Mouse (Mus musculus) olfactory bulb, adult 2 months (tissue): ENCODE measurements around the gene Pde4b. TPM values are rescaled to one million over a fixed set of nuclear protein-coding genes. Genes with fewer than 3 reads are reported as not detected.
A peak's percentile ranks its signal among the peaks of the same experiment; 100 is the strongest.

Experiments
- H3K27ac ChIP-seq: fragments of 200-500 bp; 2 replicates; pipeline ENCODE4 v1.5.1; 2012; ENCODE audit warnings: low read depth, low read length; ENCODE audit not compliant: insufficient read depth
- H3K4me1 ChIP-seq: fragments of 200-500 bp; 2 replicates; pipeline ENCODE4 v1.6.1; 2012; ENCODE audit warnings: low read length; ENCODE audit not compliant: control insufficient read depth, insufficient read depth
- H3K4me3 ChIP-seq: fragments of 200-500 bp; 2 replicates; pipeline ENCODE4 v1.5.1; 2012; ENCODE audit warnings: mild to moderate bottlenecking, low read depth, low read length, moderate library complexity; ENCODE audit not compliant: insufficient read depth
- CTCF ChIP-seq: fragments of 200-500 bp; IDR thresholded peaks from 2 replicates; pipeline ENCODE4 v1.5.1; 2012; ENCODE audit warnings: low read depth, mild to moderate bottlenecking, low read length, moderate library complexity; ENCODE audit not compliant: insufficient read depth
- POLR2A ChIP-seq: fragments of 200-500 bp; IDR thresholded peaks from 2 replicates; pipeline ENCODE4 v1.6.1; 2012; ENCODE audit warnings: mild to moderate bottlenecking, low read depth, low read length, moderate library complexity; ENCODE audit not compliant: insufficient read depth
- WGBS: fragments of 180-500 bp; shearing (Covaris S2); methylation state at CpG from one replicate; pipeline ENCODE4 v1.1.7; 2018; 5-methylcytosine and 5-hydroxymethylcytosine counted together
- polyA plus RNA-seq: library from polyadenylated mRNA; stranded (reverse); fragments of >200 nt; gene quantifications from 2 replicates; pipeline ENCODE4 v1.2.4, GENCODE M21; 2012; ENCODE audit warnings: low replicate concordance; ENCODE audit not compliant: missing spikeins, insufficient read depth, insufficient read length

Pde4b gene
- polyA plus RNA-seq, 1 experiment = not detected

DNA sequence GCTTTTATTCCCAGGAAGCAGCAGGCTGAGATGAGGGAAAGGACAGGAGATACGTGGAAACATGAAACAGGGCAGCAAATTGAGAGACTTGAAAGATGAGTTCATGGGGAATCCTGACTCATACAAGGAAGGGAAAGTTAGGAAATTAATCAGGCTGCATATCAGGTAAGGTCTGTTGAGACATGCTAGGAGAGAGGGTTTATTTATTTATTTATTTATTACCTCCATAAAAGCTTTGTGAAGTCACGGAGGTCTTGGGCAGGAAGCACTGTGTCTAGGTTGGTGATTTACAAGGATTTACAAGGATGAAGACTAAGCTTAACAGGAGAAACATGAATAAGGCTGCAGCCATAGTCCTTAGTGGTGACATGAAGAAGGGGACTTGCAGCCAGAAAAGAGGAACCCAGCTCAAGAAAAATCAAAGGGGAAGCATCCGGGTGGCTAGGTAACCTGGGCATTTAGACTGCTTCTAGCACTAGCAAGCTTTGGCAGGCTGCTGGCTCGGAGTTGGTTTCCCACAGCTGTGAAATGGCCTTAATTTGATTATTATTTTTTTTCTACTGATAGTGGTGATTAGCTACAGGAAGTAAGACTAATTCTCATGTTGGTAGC lies 342.5 kb downstream of the Pde4b start:
- TF ChIP-seq CTCF (no peak), POLR2A (no peak)
- WGBS = 65% methylated on average over 4 of the region's 4 CpGs
- Histone ChIP-seq H3K4me3 (no peak overlapping the region), H3K4me1 (no peaks in the 10 kb centered on the region), H3K27ac (no peak overlapping the region)

- Histone ChIP-seq H3K27ac (no peak overlapping the region), H3K4me3 (no peak overlapping the region), H3K4me1 (no peaks in the 10 kb centered on the region)
- 28% methylated on average over 9 of the region's 9 CpGs for WGBS
- no peak for TF ChIP-seq POLR2A
- TF ChIP-seq CTCF = no peak
These were observed 344.9 kb downstream of the Pde4b start for GRCm38 (mm10) chr4:102432040-102432782.

GRCm38 (mm10) chr4:102439401-102440118 lies 352.2 kb downstream of the Pde4b start:
- Histone ChIP-seq H3K27ac (peak overlapping the region; percentile 62), H3K4me3 (no peak overlapping the region), H3K4me1 (peaks cover 4% of the 10 kb centered on the region)
- 34% methylated on average over 5 of the region's 5 CpGs for WGBS
- TF ChIP-seq POLR2A = no peak
- TF ChIP-seq CTCF = no peak

DNA sequence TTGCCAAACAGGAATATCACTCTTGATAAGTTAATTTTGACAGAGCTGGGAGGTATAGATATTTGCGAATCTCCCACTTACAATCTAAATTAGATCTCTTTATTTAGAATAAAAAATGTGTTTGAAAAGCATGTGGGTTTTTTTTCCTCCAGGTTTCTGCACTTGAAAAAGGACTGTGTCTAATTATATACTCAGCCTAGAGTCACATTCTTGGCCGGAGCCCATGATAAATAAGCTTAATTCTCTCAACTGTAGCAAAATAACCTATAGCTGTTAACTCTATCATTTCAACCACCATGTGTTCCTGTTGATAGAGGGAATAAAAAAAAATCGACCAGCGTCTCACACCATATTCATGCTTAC lies 352.8 kb downstream of the Pde4b start:
- Histone ChIP-seq H3K4me1 (peaks cover 4% of the 10 kb centered on the region), H3K4me3 (no peak overlapping the region), H3K27ac (no peak overlapping the region)
- WGBS = 37% methylated on average over 4 of the region's 4 CpGs
- TF ChIP-seq CTCF = no peak
- no peak for TF ChIP-seq POLR2A

DNA sequence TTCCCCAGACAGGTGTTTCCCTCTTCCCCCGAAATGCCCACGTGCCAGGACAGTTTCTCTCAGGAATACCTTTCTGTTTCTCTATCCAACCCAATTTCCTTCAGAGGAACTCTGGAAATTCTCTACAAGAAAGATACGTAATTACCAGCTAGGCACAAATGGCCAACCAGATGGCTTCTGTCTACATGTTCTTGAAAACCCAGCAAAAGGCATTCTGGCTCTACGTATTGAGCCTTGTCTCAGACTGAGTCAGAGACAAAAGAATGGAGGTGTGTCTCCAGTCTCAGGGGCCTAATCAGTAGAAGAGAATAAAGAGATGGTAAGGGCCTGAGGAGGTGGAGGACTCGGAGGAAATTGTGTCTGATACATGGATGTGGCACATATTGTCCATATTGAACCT lies 356.2 kb downstream of the Pde4b start:
- no peak overlapping the region for H3K4me3 ChIP-seq
- TF ChIP-seq POLR2A = no peak
- no peak for TF ChIP-seq CTCF
- H3K27ac ChIP-seq = peak overlapping the region; percentile 4; the same call in 1 of the 2 replicates
- 66% methylated on average over 5 of the region's 5 CpGs for WGBS
- peaks cover 4% of the 10 kb centered on the region for H3K4me1 ChIP-seq

- Histone ChIP-seq H3K4me1 (peaks cover 2% of the 10 kb centered on the region), H3K27ac (no peak overlapping the region), H3K4me3 (no peak overlapping the region)
- TF ChIP-seq CTCF (no peak), POLR2A (no peak)
- 26% methylated on average over 3 of the region's 3 CpGs for WGBS
These were observed 357.2 kb downstream of the Pde4b start for GRCm38 (mm10) chr4:102444501-102444900.

DNA sequence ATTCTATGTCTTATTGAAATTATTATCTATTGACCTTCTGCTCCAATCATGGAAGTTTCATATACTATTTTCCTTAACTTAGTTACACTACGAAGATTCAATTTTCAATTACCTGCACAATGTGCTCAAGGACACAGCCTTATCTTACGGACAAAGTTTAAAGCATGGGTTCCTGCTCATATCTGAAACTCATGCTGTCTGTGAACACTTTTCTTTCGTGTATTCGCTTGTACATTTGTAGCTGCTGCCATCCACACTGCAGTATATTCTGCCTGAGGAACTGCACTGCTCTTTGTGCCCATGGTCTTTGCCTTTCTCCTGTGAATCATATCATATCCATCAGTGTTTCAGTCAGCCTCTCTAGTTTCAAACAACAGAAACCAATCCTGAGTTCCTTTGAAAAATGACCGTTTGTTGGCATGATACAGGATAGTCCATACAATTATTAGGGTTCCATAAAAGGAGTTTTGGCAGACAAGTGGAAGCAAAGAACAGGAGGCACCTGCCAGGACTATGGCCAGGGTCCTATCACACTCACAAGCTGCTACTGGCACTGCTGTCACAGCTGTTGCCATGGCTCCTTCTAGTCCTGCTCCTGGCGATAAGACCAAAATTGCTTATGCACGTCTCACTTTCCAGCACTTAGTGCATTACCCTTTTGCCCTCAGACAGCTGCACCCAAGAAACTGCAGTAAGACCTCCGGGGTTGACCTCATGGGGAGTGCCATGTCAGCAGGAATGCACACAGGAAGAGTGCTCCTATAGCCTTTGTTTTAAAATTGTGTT lies 359.0 kb downstream of the Pde4b start:
- TF ChIP-seq CTCF = no peak
- no peak for TF ChIP-seq POLR2A
- no peak overlapping the region for H3K27ac ChIP-seq
- H3K4me3 ChIP-seq = no peak overlapping the region
- WGBS = 78% methylated on average over 8 of the region's 8 CpGs
- H3K4me1 ChIP-seq = no peaks in the 10 kb centered on the region

DNA sequence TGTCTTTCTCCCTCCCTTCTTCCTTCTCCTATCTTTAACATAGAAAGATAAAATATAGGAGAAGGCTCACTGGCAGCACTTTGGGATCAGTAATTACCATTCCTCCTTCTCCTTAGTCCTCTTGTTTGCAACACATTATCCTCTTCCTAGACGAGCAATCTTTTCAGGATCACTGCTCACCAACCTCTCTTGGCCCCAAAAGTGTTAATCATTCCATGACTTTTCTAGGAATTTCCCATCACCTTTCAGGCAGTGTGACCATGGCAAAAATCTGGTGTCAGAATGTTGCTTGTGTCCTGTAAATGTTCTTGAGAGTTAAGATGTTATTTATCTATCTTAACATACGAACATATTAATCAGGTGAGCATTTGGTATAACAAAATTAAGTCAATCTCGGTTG lies 369.1 kb downstream of the Pde4b start:
- H3K27ac ChIP-seq = no peak overlapping the region
- WGBS = 71% methylated on average over 3 of the region's 3 CpGs
- no peak overlapping the region for H3K4me3 ChIP-seq
- no peaks in the 10 kb centered on the region for H3K4me1 ChIP-seq
- TF ChIP-seq POLR2A = no peak
- TF ChIP-seq CTCF = no peak
